24 mouse cellular contexts compared by ENCODE assay signal in the genomic region with DNA sequence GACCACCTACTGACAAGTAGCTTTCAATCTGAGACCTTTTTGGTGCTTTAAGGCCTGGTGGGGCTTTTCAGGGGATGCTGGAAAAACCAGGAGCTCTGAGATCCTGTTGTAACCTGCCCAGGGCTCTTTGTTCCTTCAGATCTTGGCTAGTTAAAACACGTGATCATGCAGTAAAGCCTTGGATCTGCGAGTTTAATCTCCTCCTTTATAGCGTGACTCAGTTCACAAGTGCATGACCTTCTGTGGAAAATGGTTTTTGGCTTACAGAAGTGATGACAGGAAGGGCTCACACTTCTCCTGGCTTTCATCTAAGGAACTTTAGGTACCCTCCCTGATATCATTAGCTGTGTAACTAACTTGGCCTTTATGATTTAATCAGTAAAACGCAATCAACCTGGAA.
"Had no signal": no experiment of that assay in that cellular context is flagged by ENCODE, and none has a peak within 500 bp of the region (broad histone marks: within the 10 kb centered on the region; RNA-seq: fewer than 3 reads in every experiment).

No protein-coding gene starts in this region.

- H3K36me3 ChIP-seq: heart, embryonic 10.5 days; heart, embryonic 12.5 days; hindbrain, embryonic 10.5 days; hindbrain, embryonic 12.5 days; intestine, embryonic 15.5 days; limb, embryonic 13.5 days; limb, embryonic 15.5 days had no signal

- H3K9me3 ChIP-seq: heart, embryonic 10.5 days; heart, embryonic 12.5 days; hindbrain, embryonic 10.5 days; hindbrain, embryonic 12.5 days; intestine, embryonic 15.5 days; limb, embryonic 13.5 days; limb, embryonic 15.5 days had no signal

- ATAC-seq: hindbrain, embryonic 16.5 days; inflammation-experienced regulatory T-cells, adult 6 months; intestine, embryonic 15.5 days; intestine, postnatal 0 days had no signal

- H3K9ac ChIP-seq: heart, embryonic 12.5 days; hindbrain, embryonic 12.5 days; hindbrain, embryonic 14.5 days; intestine, embryonic 15.5 days; limb, embryonic 13.5 days; limb, embryonic 15.5 days had no signal

- H3K4me3 ChIP-seq: heart, embryonic 10.5 days; heart, embryonic 12.5 days; hindbrain, embryonic 10.5 days; hindbrain, embryonic 12.5 days; intestine, embryonic 15.5 days; layer of hippocampus, adult 2 months; limb, embryonic 13.5 days; limb, embryonic 15.5 days had no signal

- H3K27me3 ChIP-seq: heart, embryonic 12.5 days; hindbrain, embryonic 12.5 days; intestine, embryonic 15.5 days; limb, embryonic 13.5 days; limb, embryonic 15.5 days had no signal

- H3K4me2 ChIP-seq: heart, embryonic 12.5 days; hindbrain, embryonic 12.5 days; hindbrain, embryonic 14.5 days; intestine, embryonic 15.5 days; limb, embryonic 13.5 days; limb, embryonic 15.5 days had no signal

- H3K4me1 ChIP-seq: heart, embryonic 10.5 days; heart, embryonic 12.5 days; hindbrain, embryonic 10.5 days; hindbrain, embryonic 12.5 days; intestine, embryonic 15.5 days; limb, embryonic 15.5 days had no signal

- DNase-seq: gastrocnemius, postnatal 14 days; gastrocnemius, postnatal 36 days; heart, adult 11 months; heart, postnatal 10 days; heart, postnatal 4 days; kidney, adult 18-20 months; kidney, adult 8-10 months; kidney, postnatal 10 days; kidney, postnatal 25 days; kidney, postnatal 4 days; layer of hippocampus, postnatal 36 days; left cerebral cortex, postnatal 4 days had no signal

- H3K27ac ChIP-seq: heart, embryonic 10.5 days; hindbrain, embryonic 10.5 days; hindbrain, embryonic 12.5 days; hindbrain, embryonic 14.5 days; intestine, embryonic 15.5 days; layer of hippocampus, adult 2 months; limb, embryonic 13.5 days; limb, embryonic 15.5 days had no signal
